Mouse (Mus musculus): Measurements from ENCODE around the gene Myct1.

Myct1 gene

DNA sequence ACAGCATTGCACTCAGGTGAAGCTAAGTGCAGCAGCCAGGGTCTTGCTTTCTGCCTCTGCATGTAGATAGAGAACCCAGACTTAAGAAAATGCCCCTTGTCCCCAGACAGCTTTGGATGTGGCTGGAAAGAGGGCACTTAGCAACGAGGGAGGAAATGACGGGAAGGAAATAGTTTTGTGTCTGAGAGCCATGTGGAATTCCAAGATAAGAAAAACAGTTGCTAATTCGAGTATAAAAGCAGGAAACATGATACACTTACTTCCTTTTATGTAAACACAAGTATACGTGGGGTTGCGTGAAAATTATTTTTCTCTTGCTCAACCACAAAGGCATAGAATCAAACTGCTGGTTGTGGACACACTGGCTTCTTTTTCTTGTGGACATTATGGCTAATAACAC lies at the start of gene Myct1:
Gene Myct1, plus strand, starts transcription at position 312 of the 400 bp plus-strand sequence.
- no peak for DNase-seq (ENCODE audit: low spot score in 2 of 2)

DNA sequence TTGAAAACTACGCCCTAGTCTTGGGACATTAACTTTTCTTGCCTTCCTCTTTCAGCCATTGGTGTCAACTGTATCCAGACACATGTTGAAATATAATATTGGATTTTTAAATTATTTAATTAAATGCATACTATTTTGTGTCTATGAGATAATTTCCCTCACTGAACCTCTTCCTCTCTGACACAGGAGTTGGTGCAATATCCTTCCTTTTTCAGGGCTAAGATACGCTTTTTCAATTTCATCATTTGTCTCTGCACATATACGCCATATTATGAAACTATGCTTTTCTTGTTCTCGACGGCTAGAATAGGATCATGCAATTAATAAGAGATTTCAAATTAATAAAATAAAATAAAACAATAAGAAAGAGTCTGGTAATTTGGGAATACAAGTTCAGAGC lies 47.1 kb upstream of the Myct1 start:
- no peak for DNase-seq (ENCODE audit: low spot score in 2 of 2)

- DNase-seq (ENCODE audit: low spot score in 2 of 2) = no peak
Observed at GRCm38 (mm10) chr10:5547769-5548168, 45.8 kb upstream of the Myct1 start.

DNA sequence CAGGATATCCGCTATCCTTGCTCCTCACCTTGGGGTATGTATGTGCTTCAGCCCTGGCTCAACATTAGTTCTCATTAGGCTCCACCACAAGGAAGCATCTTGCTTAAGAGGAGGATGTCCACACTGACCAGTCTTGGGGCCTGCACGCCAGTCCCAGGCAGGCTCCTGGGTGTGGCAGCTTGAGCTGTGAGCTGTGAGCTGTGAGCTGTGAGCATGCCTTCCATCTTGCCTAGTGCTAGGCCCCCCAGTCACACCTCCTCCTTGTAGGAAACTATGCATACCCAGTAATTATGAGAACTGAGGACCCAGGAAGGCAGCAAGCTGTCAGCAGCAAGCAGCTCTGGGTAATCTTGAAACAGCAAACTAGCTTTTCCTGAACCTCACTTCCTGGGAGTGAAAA lies 44.9 kb upstream of the Myct1 start:
- no peak for DNase-seq (ENCODE audit: low spot score in 2 of 2)

DNA sequence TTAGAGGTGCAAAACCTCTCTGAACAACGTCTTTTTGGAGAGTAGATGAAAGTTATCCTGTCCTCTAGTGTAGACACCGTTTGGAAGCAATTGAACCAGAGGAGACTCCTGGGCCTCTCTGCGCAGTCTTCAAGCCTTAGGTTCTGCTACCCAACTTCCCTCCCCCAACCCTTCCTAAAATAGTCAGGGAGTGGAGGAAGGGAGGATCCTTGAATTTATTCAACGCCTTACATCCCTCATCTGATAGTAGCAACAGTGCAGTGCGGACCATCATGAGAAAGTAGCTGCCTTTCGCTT lies 43.8 kb upstream of the Myct1 start:
- peak in 1 of 2 experiments; percentile 30 for DNase-seq (ENCODE audit: low spot score in 2 of 2)

- DNase-seq (ENCODE audit: low spot score in 2 of 2) = peak; percentile 36 to 52
Observed at GRCm38 (mm10) chr10:5550168-5551021, 43.2 kb upstream of the Myct1 start.

- no peak for DNase-seq (ENCODE audit: low spot score in 2 of 2)
Observed at GRCm38 (mm10) chr10:5551382-5551781, 42.2 kb upstream of the Myct1 start, which contains the start of gene Syne1. Gene Syne1 (minus strand): TSS chr10:5551482.

DNA sequence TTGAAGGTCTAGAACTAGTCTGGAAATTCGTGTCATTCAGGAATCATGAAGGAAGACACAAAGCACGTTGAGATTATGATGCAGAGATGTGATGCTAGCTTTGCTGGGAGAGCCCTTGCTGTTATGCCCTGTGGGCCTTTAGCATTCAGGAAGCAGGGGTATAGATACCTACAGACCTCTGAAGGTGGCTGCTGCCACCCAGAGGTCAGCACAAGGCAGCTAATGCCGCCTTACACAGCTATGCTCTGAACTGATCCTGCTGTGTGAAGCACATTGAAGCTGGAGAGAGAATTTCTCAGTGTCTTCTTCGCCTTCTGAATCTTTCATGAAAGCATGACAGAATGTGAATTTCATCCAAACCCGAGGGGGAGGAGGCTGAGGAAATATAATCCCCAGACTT lies 38.6 kb upstream of the Myct1 start:
- no peak for DNase-seq (ENCODE audit: low spot score in 2 of 2)

DNA sequence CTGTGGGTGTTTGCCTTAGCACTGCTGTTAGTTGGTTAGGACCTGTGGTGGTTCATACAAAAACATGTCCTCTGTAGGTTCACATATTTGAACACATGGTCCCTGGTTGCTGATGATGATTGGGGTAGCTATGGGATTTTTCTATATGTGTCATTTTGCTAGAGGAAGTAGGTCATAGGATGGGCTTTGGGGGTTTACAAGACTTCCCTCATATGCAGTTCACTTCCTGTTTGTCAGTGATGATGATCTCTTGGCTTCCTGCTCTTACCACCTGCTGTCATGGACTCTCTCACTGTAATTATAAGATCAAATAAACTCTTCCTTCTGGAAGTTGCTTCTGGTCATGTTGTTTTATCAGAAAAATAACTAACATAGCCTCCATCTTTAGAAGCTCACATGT lies 34.8 kb upstream of the Myct1 start:
- no peak for DNase-seq (ENCODE audit: low spot score in 2 of 2)

- no peak for DNase-seq (ENCODE audit: low spot score in 2 of 2)
Observed at GRCm38 (mm10) chr10:5560526-5560925, 33.0 kb upstream of the Myct1 start.

DNA sequence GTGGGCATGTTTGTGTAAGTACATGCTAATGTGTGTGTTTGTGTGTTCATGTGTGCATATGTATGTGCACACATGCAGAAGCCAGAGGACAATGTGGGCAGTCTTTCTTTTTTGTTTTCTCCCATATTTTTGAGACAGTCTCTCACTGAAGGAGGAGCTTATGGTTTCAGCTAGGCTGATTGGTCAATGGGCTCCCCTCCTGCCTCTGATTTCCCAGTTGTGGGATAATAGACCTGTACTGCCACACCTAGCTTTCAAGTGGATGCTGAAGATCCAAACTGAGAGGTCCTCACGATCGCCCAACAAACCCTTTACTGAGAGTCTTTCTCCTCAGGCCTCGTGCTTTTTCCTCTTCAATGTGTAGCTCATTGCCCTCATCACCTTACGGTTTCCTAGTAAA lies 31.9 kb upstream of the Myct1 start:
- DNase-seq (ENCODE audit: low spot score in 2 of 2) = no peak

- no peak for DNase-seq (ENCODE audit: low spot score in 2 of 2)
Observed at GRCm38 (mm10) chr10:5568991-5569390, 24.6 kb upstream of the Myct1 start.

DNA sequence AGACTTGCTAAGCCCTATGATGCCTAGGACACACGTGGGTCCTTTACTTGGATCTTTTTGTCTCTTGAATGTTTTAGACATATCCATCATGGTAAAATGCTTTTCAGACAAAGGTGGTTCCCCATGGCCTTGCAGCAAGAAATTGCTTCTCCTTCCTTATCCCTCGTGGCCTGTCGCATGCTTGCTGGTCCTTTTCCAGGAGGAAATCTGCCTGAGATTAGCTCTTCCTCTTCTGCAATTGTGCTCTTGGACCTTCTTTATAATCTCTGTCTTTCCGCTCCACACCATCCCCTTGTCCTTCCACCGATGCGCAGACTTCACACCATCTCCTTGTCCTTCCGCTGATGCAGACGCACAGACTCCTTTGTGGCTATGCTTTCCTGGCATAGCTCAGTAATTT lies 23.5 kb upstream of the Myct1 start:
- no peak for DNase-seq (ENCODE audit: low spot score in 2 of 2)

GRCm38 (mm10) chr10:5571332-5571731 lies 22.2 kb upstream of the Myct1 start:
- no peak for DNase-seq (ENCODE audit: low spot score in 2 of 2)

DNA sequence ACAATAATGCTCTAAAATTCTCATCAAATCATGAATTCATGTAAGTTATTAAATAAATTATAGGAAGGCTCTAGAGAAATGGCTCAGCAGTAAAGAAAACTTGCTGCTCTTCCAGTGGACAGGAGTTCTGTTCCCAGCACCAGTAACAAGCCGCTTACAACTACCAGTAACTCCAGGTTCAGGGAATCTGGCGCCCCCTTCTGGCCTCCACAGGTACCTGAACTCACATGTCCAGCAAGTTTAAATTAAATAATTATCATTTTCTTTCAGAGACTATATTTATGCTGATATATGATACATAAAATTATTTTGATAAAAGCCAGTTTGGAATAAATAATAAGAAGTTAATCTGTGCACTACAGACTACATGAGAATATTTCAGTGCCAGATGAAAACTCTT lies 20.2 kb upstream of the Myct1 start:
- DNase-seq (ENCODE audit: low spot score in 2 of 2) = no peak

DNA sequence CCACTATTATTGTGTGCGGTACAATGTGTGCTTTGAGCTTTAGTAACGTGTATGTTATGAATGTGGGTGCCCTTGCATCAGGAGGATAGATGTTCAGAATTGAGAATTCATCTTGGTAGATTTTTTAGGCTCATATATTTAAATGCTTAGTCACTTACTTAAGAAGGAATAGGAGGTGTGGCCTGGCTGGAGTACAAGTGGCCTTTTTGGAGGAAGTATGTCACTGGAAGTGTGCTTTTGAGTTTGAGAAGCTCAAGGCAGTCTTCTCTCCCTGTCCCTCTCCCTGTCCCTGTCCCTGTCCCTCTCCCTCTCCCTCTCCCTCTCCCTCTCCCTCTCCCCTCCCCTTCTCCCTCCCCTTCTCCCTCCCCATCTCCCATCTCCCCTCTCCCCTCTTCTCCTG lies 2.5 kb upstream of the Myct1 start:
- no peak for DNase-seq (ENCODE audit: low spot score in 2 of 2)

- no peak for DNase-seq (ENCODE audit: low spot score in 2 of 2)
Observed at GRCm38 (mm10) chr10:5591996-5592395, 1.6 kb upstream of the Myct1 start.

DNA sequence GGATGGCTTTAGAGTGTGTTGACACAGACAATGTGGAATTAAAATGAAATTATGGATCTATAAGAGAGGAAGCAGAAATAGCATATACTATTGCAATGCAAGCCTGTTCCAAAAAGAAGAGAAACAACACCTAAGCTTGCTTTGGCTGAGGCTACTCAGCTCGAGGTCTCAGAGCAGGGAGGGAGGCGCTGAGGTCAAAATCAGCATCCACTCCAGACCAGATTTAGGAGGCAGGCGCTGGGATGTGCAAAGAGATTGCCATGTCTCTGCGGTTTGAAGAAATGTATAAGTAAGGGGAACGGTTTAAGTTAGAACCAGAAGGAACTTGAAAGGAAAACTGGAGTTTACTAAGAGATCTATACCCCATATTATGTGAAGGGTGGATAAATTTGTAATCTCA lies 882 bp downstream of the Myct1 start:
- DNase-seq (ENCODE audit: low spot score in 2 of 2) = no peak

DNA sequence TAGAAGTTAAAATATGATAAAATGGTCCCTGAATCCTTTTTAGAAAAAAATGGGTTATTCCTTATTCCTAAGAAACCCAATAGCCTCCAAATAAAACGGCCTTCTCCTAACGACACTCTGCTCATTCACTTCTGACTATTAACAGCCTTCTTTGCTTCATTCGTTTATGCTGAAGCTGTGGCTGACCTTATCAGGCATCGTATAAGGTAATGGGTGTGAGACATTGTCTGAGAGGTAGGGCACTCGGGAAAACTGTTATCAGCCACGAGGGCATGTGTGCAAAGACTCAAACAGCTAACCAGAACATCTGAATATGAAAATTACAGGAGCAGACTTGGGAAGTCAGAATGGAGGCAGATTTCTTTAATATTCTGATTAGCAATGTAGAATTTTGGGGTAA lies 3.0 kb downstream of the Myct1 start:
- DNase-seq (ENCODE audit: low spot score in 2 of 2) = no peak

GRCm38 (mm10) chr10:5600123-5600522 lies 6.5 kb downstream of the Myct1 start:
- DNase-seq (ENCODE audit: low spot score in 2 of 2) = peak; percentile 31 to 65

DNA sequence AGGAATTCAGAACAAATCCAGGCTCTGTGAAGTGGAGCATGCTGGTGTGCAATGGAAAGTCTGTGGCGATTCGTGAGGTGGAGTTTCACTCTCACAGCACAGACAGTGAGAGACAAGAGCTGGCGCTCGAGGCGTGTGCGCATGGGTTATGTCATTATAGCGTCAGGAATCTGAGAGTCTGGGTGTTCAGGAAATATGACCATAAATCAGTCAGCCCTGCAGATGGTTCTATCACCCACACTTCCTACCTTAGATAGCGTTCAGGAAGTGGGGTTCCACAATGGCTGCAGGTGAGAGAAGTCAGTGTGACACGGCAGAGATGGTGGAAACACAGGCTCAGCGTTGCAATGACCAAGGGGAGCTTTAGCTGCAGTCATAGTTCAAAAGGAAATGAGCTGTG lies 9.9 kb downstream of the Myct1 start:
- DNase-seq (ENCODE audit: low spot score in 2 of 2) = no peak

DNA sequence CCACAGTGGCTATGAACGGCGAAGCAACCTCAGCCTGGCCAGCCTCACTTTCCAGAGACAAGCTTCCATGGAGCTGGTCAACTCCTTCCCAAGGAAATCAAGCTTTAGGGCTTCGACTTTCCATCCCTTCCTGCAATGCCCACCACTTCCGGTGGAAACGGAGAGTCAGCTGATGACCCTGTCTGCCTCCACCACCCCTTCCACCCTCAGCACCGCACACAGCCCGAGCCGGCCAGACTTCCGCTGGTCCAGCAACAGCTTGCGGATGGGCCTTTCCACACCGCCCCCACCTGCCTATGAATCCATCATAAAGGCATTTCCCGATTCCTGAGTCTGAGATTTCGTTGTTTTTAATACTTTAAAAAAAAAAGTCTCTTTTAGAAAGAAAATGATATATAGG lies 10.8 kb downstream of the Myct1 start:
- no peak for DNase-seq (ENCODE audit: low spot score in 2 of 2)

DNA sequence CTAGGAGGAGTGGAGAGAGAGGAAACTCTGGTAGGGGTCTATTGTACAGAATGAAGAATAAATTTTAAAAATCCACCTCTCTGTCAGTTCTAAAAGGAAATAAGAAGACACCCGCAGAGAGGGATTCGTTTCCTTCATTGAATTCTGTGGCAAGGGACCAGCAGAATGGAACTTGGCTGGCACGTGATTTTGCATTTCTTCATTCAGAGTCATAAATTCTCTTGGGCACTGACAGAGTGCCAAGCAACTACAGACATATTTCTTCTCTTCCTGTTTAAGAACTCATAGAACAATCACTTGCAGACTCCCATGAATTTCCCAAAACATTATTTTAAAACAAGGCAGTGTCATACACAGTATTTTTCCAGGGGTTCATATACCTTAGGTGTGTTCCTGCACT lies 15.3 kb downstream of the Myct1 start:
- DNase-seq (ENCODE audit: low spot score in 2 of 2) = no peak
